Mouse (Mus musculus): ENCODE data around the gene 1700003E16Rik. TPM values are rescaled to one million over a fixed set of nuclear protein-coding genes. Genes with fewer than 3 reads are reported as not detected.

The 1700003E16Rik gene
- polyA plus RNA-seq, 1 experiment from 2014 or later = 0.64 TPM

- Histone ChIP-seq H3K27ac (replicated peaks) (no peak overlapping the region), H3K27me3 (replicated peaks) (peaks cover 38% of the 10 kb centered on the region), H3K4me1 (peaks cover 31% of the 10 kb centered on the region), H3K36me3 (no peaks in the 10 kb centered on the region), H3K9ac (peak overlapping the region; percentile 73), H3K9me3 (no peaks in the 10 kb centered on the region), H3K4me2 (peak overlapping the region; percentile 78), H3K4me3 (peak overlapping the region; percentile 53)
- WGBS = under 1% methylated on average over 49 of the region's 49 CpGs
- ATAC-seq (ENCODE audit: extremely low read depth, insufficient number of reproducible peaks, low FRiP score, low TSS enrichment) = no peak
These were observed 5.9 kb downstream of the 1700003E16Rik start for GRCm38 (mm10) chr6:83161921-83162641.

GRCm38 (mm10) chr6:83162701-83163100, 6.5 kb downstream of the 1700003E16Rik start:
- Histone ChIP-seq H3K9me3 (no peaks in the 10 kb centered on the region), H3K27ac (replicated peaks) (no peak overlapping the region), H3K9ac (peak overlapping the region; percentile 73), H3K4me3 (peak overlapping the region; percentile 53), H3K27me3 (replicated peaks) (peaks cover 35% of the 10 kb centered on the region), H3K36me3 (no peaks in the 10 kb centered on the region), H3K4me1 (peaks cover 37% of the 10 kb centered on the region), H3K4me2 (peak overlapping the region; percentile 78)
- under 1% methylated on average over 8 of the region's 8 CpGs for WGBS
- ATAC-seq (ENCODE audit: extremely low read depth, insufficient number of reproducible peaks, low FRiP score, low TSS enrichment) = no peak

- WGBS = 5% methylated on average over 6 of the region's 6 CpGs
- H3K4me1 ChIP-seq = peaks cover 52% of the 10 kb centered on the region
- peak overlapping the region; percentile 95 for H3K4me3 ChIP-seq
- no peaks in the 10 kb centered on the region for H3K9me3 ChIP-seq
- no peak for ATAC-seq (ENCODE audit: extremely low read depth, insufficient number of reproducible peaks, low FRiP score, low TSS enrichment)
- no peaks in the 10 kb centered on the region for H3K36me3 ChIP-seq
- H3K27ac ChIP-seq (replicated peaks) = peak overlapping the region; percentile 51
- H3K27me3 ChIP-seq (replicated peaks) = peaks cover 31% of the 10 kb centered on the region
- peak overlapping the region; percentile 93 for H3K4me2 ChIP-seq
- H3K9ac ChIP-seq = peak overlapping the region; percentile 98
These were observed 8.9 kb downstream of the 1700003E16Rik start for GRCm38 (mm10) chr6:83165026-83165606.

GRCm38 (mm10) chr6:83165607-83166242, 9.5 kb downstream of the 1700003E16Rik start, which contains the start of gene Dctn1:
Gene Dctn1, plus strand, starts transcription at chr6:83165920.
- Histone ChIP-seq H3K4me1 (peaks cover 52% of the 10 kb centered on the region), H3K36me3 (no peaks in the 10 kb centered on the region), H3K27ac (replicated peaks) (peak within 1 kb of the TSS; percentile 76), H3K4me2 (peak within 1 kb of the TSS; percentile 93), H3K9me3 (no peaks in the 10 kb centered on the region), H3K4me3 (peak within 1 kb of the TSS; percentile 95), H3K9ac (peak within 1 kb of the TSS; percentile 98), H3K27me3 (replicated peaks) (peaks cover 25% of the 10 kb centered on the region)
- WGBS = under 1% methylated on average over 58 of the region's 58 CpGs
- ATAC-seq (ENCODE audit: extremely low read depth, insufficient number of reproducible peaks, low FRiP score, low TSS enrichment) = peak; percentile 78

- Histone ChIP-seq H3K4me3 (peak overlapping the region; percentile 95), H3K27me3 (replicated peaks) (peaks cover 20% of the 10 kb centered on the region), H3K27ac (replicated peaks) (peak overlapping the region; percentile 76), H3K9me3 (no peaks in the 10 kb centered on the region), H3K4me1 (peaks cover 50% of the 10 kb centered on the region), H3K4me2 (peak overlapping the region; percentile 93), H3K9ac (peak overlapping the region; percentile 98), H3K36me3 (peaks cover 3% of the 10 kb centered on the region; the same call in 1 of the 2 replicates)
- 1% methylated on average over 12 of the region's 12 CpGs for WGBS
- no peak for ATAC-seq (ENCODE audit: extremely low read depth, insufficient number of reproducible peaks, low FRiP score, low TSS enrichment)
These were observed 10.0 kb downstream of the 1700003E16Rik start for GRCm38 (mm10) chr6:83166243-83166630.

GRCm38 (mm10) chr6:83169872-83170271, 13.7 kb downstream of the 1700003E16Rik start:
- no peak overlapping the region for H3K9ac ChIP-seq
- H3K4me2 ChIP-seq = no peak overlapping the region
- H3K27me3 ChIP-seq (replicated peaks) = no peaks in the 10 kb centered on the region
- peaks cover 3% of the 10 kb centered on the region for H3K36me3 ChIP-seq
- no peak for ATAC-seq (ENCODE audit: extremely low read depth, insufficient number of reproducible peaks, low FRiP score, low TSS enrichment)
- peaks cover 40% of the 10 kb centered on the region for H3K4me1 ChIP-seq
- H3K4me3 ChIP-seq = no peak overlapping the region
- H3K27ac ChIP-seq (replicated peaks) = no peak overlapping the region
- WGBS = 81% methylated on average over 5 of the region's 5 CpGs
- H3K9me3 ChIP-seq = no peaks in the 10 kb centered on the region

GRCm38 (mm10) chr6:83171063-83171462, 14.9 kb downstream of the 1700003E16Rik start:
- Histone ChIP-seq H3K9ac (no peak overlapping the region), H3K27me3 (replicated peaks) (no peaks in the 10 kb centered on the region), H3K27ac (replicated peaks) (no peak overlapping the region), H3K4me2 (no peak overlapping the region), H3K9me3 (no peaks in the 10 kb centered on the region), H3K4me3 (no peak overlapping the region), H3K4me1 (peaks cover 36% of the 10 kb centered on the region), H3K36me3 (peaks cover 7% of the 10 kb centered on the region)
- 77% methylated on average over 5 of the region's 5 CpGs for WGBS
- ATAC-seq (ENCODE audit: extremely low read depth, insufficient number of reproducible peaks, low FRiP score, low TSS enrichment) = no peak

GRCm38 (mm10) chr6:83172240-83172920, 16.2 kb downstream of the 1700003E16Rik start:
- Histone ChIP-seq H3K27ac (replicated peaks) (no peak overlapping the region), H3K4me2 (no peak overlapping the region), H3K4me1 (peaks cover 26% of the 10 kb centered on the region), H3K4me3 (no peak overlapping the region), H3K27me3 (replicated peaks) (no peaks in the 10 kb centered on the region), H3K36me3 (peaks cover 16% of the 10 kb centered on the region), H3K9ac (0 out of 2 replicates have a peak overlapping the region, but pooled peaks have one; percentile 11), H3K9me3 (no peaks in the 10 kb centered on the region)
- no peak for ATAC-seq (ENCODE audit: extremely low read depth, insufficient number of reproducible peaks, low FRiP score, low TSS enrichment)
- 66% methylated on average over 9 of the region's 9 CpGs for WGBS

- WGBS = 86% methylated on average over 8 of the region's 8 CpGs
- H3K9ac ChIP-seq = no peak overlapping the region
These were observed 19.8 kb downstream of the 1700003E16Rik start for GRCm38 (mm10) chr6:83175996-83176395.

GRCm38 (mm10) chr6:83179390-83180117, 23.4 kb downstream of the 1700003E16Rik start:
- Histone ChIP-seq H3K4me1 (peaks cover 17% of the 10 kb centered on the region), H3K27ac (replicated peaks) (no peak overlapping the region), H3K9me3 (no peaks in the 10 kb centered on the region), H3K36me3 (peaks cover 42% of the 10 kb centered on the region), H3K27me3 (replicated peaks) (no peaks in the 10 kb centered on the region), H3K4me3 (peak overlapping the region; percentile 37), H3K4me2 (peak overlapping the region; percentile 66), H3K9ac (peak overlapping the region; percentile 68)
- ATAC-seq (ENCODE audit: extremely low read depth, insufficient number of reproducible peaks, low FRiP score, low TSS enrichment) = peak; percentile 51; the same call in 1 of the 2 replicates
- 19% methylated on average over 12 of the region's 12 CpGs for WGBS

More at GRCm38 (mm10) chr6:83175996-83176395, 19.8 kb downstream of the 1700003E16Rik start:
- no peaks in the 10 kb centered on the region for H3K9me3 ChIP-seq
- no peak overlapping the region for H3K27ac ChIP-seq (replicated peaks)
- peaks cover 18% of the 10 kb centered on the region for H3K36me3 ChIP-seq
- no peak overlapping the region for H3K4me2 ChIP-seq
- H3K4me3 ChIP-seq = no peak overlapping the region
- H3K27me3 ChIP-seq (replicated peaks) = no peaks in the 10 kb centered on the region
- H3K4me1 ChIP-seq = peaks cover 24% of the 10 kb centered on the region
- no peak for ATAC-seq (ENCODE audit: extremely low read depth, insufficient number of reproducible peaks, low FRiP score, low TSS enrichment)
